Mouse (Mus musculus): ENCODE measurements around the gene Focad. TPM values are rescaled to one million over a fixed set of nuclear protein-coding genes. Genes with fewer than 3 reads are reported as not detected.
A peak's percentile ranks its signal among the peaks of the same experiment; 100 is the strongest.

Gene Focad
- 10 to 100 TPM; 13.6 to 17.4 TPM for total RNA-seq (2021)

- DNase-seq: peak; percentile 97 to 98
These were observed at the start of gene Focad for GRCm38 (mm10) chr4:88094062-88094767. Focad (plus strand) TSS chr4:88094629.

GRCm38 (mm10) chr4:88045151-88045550 lies 49.3 kb upstream of the Focad start:
- intact Hi-C loops (cut with DNase I): no loop called here

More at GRCm38 (mm10) chr4:88094062-88094767, at the start of gene Focad:
- intact Hi-C loops (cut with DNase I): loop anchor here (10.0 kb wide), 1 partner anchor 451 kb away; no protein-coding TSS in a partner anchor

GRCm38 (mm10) chr4:88046280-88046679 lies 48.1 kb upstream of the Focad start:
- no peak for DNase-seq
- intact Hi-C loops (cut with DNase I): no loop called here

More at GRCm38 (mm10) chr4:88045151-88045550, 49.3 kb upstream of the Focad start:
- DNase-seq: no peak

- no peak for DNase-seq
- intact Hi-C loops (cut with DNase I): no loop called here
These were observed 19.0 kb upstream of the Focad start for GRCm38 (mm10) chr4:88075388-88075787.

GRCm38 (mm10) chr4:88078983-88079382 lies 15.4 kb upstream of the Focad start:
- intact Hi-C loops (cut with DNase I): no loop called here
- no peak for DNase-seq

GRCm38 (mm10) chr4:88081417-88081816 lies 13.0 kb upstream of the Focad start:
- intact Hi-C loops (cut with DNase I): no loop called here
- no peak for DNase-seq

GRCm38 (mm10) chr4:88081885-88082284 lies 12.5 kb upstream of the Focad start:
- DNase-seq: no peak
- intact Hi-C loops (cut with DNase I): no loop called here

- DNase-seq: no peak
- intact Hi-C loops (cut with DNase I): no loop called here
These were observed 12.0 kb upstream of the Focad start for GRCm38 (mm10) chr4:88082381-88082780.

GRCm38 (mm10) chr4:88083781-88084180 lies 10.6 kb upstream of the Focad start:
- intact Hi-C loops (cut with DNase I): no loop called here
- DNase-seq: no peak

GRCm38 (mm10) chr4:88090316-88090715 lies 4.1 kb upstream of the Focad start:
- no peak for DNase-seq
- intact Hi-C loops (cut with DNase I): loop anchor here (10.0 kb wide), 1 partner anchor 454 kb away; no protein-coding TSS in a partner anchor

- no peak for DNase-seq
- intact Hi-C loops (cut with DNase I): loop anchor here (1.0 to 10.0 kb wide), 2 partner anchors 61 to 450 kb away; no protein-coding TSS in a partner anchor
These were observed 465 bp downstream of the Focad start for GRCm38 (mm10) chr4:88094768-88095420.

- DNase-seq: no peak
These were observed 1.3 kb downstream of the Focad start for GRCm38 (mm10) chr4:88095693-88096092.

GRCm38 (mm10) chr4:88108585-88108984 lies 14.2 kb downstream of the Focad start:
- intact Hi-C loops (cut with DNase I): no loop called here
- DNase-seq: no peak

More at GRCm38 (mm10) chr4:88095693-88096092, 1.3 kb downstream of the Focad start:
- intact Hi-C loops (cut with DNase I): loop anchor here (1.0 to 10.0 kb wide), 2 partner anchors 61 to 449 kb away; no protein-coding TSS in a partner anchor

- DNase-seq: no peak
- intact Hi-C loops (cut with DNase I): no loop called here
These were observed 22.9 kb downstream of the Focad start for GRCm38 (mm10) chr4:88117331-88117730.

- intact Hi-C loops (cut with DNase I): no loop called here
- DNase-seq: no peak
These were observed 23.5 kb downstream of the Focad start for GRCm38 (mm10) chr4:88117942-88118341.

GRCm38 (mm10) chr4:88118750-88119395 lies 24.4 kb downstream of the Focad start:
- DNase-seq: no peak
- intact Hi-C loops (cut with DNase I): no loop called here

- intact Hi-C loops (cut with DNase I): no loop called here
- DNase-seq: no peak
These were observed 25.7 kb downstream of the Focad start for GRCm38 (mm10) chr4:88120091-88120490.

- intact Hi-C loops (cut with DNase I): no loop called here
These were observed 28.0 kb downstream of the Focad start for GRCm38 (mm10) chr4:88122472-88122871.

GRCm38 (mm10) chr4:88135936-88136335 lies 41.5 kb downstream of the Focad start:
- intact Hi-C loops (cut with DNase I): no loop called here
- DNase-seq: no peak

More at GRCm38 (mm10) chr4:88122472-88122871, 28.0 kb downstream of the Focad start:
- DNase-seq: no peak

GRCm38 (mm10) chr4:88136528-88136927 lies 42.1 kb downstream of the Focad start:
- DNase-seq: no peak
- intact Hi-C loops (cut with DNase I): no loop called here

- no peak for DNase-seq
- intact Hi-C loops (cut with DNase I): no loop called here
These were observed 44.0 kb downstream of the Focad start for GRCm38 (mm10) chr4:88138366-88138917.

Measured in heart, postnatal 36 days (tissue).